Mouse (Mus musculus) frontal cortex, postnatal 25 days (tissue): ENCODE results near the gene Igsf8.

Experiments used
- DNase-seq, 2 experiments: peaks; one replicate each; pipeline ENCODE4 v3.0.0; 2022; ENCODE audit warnings: low spot score in 2 of 2

Igsf8 gene

GRCm38 (mm10) chr1:172323801-172324359, 62.4 kb downstream of the Igsf8 start:
- peak in 1 of 2 experiments; percentile 34 for DNase-seq

- peak; percentile 63 to 74 for DNase-seq
Observed at GRCm38 (mm10) chr1:172324725-172325124, 63.3 kb downstream of the Igsf8 start.

- peak in 1 of 2 experiments; percentile 57 for DNase-seq
Observed at GRCm38 (mm10) chr1:172325680-172326535, 64.5 kb downstream of the Igsf8 start.

GRCm38 (mm10) chr1:172326684-172327083, 65.2 kb downstream of the Igsf8 start:
- DNase-seq: no peak

- DNase-seq: no peak
Observed at GRCm38 (mm10) chr1:172327206-172328001, 66.0 kb downstream of the Igsf8 start.

GRCm38 (mm10) chr1:172328041-172328440, 66.6 kb downstream of the Igsf8 start:
- no peak for DNase-seq

- DNase-seq: no peak
Observed at GRCm38 (mm10) chr1:172328461-172328860, 67.0 kb downstream of the Igsf8 start.

- peak in 1 of 2 experiments; percentile 64 for DNase-seq
Observed at GRCm38 (mm10) chr1:172329131-172329530, 67.7 kb downstream of the Igsf8 start, which contains the start of gene Kcnj9. TSS of gene Kcnj9 (minus strand) at chr1:172329318.

- DNase-seq: no peak
Observed at GRCm38 (mm10) chr1:172329616-172330015, 68.2 kb downstream of the Igsf8 start.

GRCm38 (mm10) chr1:172331422-172331947, 70.0 kb downstream of the Igsf8 start:
- no peak for DNase-seq

- no peak for DNase-seq
Observed at GRCm38 (mm10) chr1:172332925-172333324, 71.5 kb downstream of the Igsf8 start.

GRCm38 (mm10) chr1:172333512-172333911, 72.1 kb downstream of the Igsf8 start:
- DNase-seq: no peak

- no peak for DNase-seq
Observed at GRCm38 (mm10) chr1:172335804-172336203, 74.4 kb downstream of the Igsf8 start.

GRCm38 (mm10) chr1:172337411-172338185, 76.2 kb downstream of the Igsf8 start:
- no peak for DNase-seq

- peak; percentile 44 to 66 for DNase-seq
Observed at GRCm38 (mm10) chr1:172340729-172341321, 79.4 kb downstream of the Igsf8 start, which contains the start of gene Kcnj10. TSS of gene Kcnj10 (plus strand) at chr1:172341210.

GRCm38 (mm10) chr1:172341386-172341785, 79.9 kb downstream of the Igsf8 start:
- no peak for DNase-seq

GRCm38 (mm10) chr1:172342729-172343128, 81.3 kb downstream of the Igsf8 start:
- DNase-seq: no peak

- DNase-seq: no peak
Observed at GRCm38 (mm10) chr1:172343914-172344313, 82.5 kb downstream of the Igsf8 start.

GRCm38 (mm10) chr1:172344820-172345219, 83.4 kb downstream of the Igsf8 start:
- DNase-seq: no peak

- DNase-seq: no peak
Observed at GRCm38 (mm10) chr1:172346707-172347106, 85.3 kb downstream of the Igsf8 start.

GRCm38 (mm10) chr1:172347382-172347781, 85.9 kb downstream of the Igsf8 start:
- DNase-seq: no peak
